Mouse (Mus musculus) frontal cortex, postnatal 10 days (tissue): ENCODE measurements around the gene Trpd52l3.

Experiments
- DNase-seq, 2 experiments: peaks; one replicate each; pipeline ENCODE4 v3.0.0; 2022; ENCODE audit warnings: low spot score in 2 of 2, mixed read lengths in 1 of 2

The Trpd52l3 gene

DNA sequence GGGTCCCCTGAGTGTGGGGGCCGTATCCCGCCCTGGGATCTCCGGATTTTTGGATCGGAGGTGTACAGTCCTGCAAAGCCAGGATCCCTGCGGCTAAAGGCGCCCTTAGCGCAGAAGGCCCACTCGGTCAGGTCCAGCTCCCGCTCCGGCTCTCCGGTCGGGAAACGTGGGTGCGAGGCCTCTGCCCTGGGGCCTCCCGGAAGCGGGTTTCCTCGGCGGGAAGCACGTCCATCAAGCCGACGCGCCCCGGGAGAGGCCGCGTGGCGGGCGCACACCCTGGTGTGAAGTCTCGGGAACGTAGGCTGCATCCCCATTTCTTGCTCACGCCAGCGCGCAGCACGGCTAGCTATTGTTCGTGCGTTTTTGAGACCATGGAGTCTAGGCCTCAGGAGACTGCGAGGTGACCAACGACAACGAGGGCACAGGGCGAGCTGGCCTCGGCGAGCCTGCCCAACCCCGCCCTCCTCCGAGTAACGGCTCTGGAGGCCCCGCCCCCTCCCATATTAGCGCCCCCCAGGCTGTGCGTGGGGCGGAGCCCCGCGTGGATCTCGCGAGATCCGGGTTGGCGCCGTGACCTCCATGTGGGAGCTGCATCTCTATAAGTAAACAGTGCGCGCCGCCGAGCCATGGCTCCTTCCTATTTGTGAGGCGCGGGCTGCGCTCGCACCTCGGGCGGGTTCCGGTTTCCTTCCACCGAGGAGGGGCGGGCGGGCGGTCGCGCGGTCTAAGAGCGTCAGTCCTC lies 26.5 kb downstream of the Trpd52l3 start, which contains the start of gene Uhrf2:
Gene Uhrf2 (plus strand): TSS at position 620 of the 742 bp plus-strand sequence.
- DNase-seq, result peak; percentile 92 to 95

DNA sequence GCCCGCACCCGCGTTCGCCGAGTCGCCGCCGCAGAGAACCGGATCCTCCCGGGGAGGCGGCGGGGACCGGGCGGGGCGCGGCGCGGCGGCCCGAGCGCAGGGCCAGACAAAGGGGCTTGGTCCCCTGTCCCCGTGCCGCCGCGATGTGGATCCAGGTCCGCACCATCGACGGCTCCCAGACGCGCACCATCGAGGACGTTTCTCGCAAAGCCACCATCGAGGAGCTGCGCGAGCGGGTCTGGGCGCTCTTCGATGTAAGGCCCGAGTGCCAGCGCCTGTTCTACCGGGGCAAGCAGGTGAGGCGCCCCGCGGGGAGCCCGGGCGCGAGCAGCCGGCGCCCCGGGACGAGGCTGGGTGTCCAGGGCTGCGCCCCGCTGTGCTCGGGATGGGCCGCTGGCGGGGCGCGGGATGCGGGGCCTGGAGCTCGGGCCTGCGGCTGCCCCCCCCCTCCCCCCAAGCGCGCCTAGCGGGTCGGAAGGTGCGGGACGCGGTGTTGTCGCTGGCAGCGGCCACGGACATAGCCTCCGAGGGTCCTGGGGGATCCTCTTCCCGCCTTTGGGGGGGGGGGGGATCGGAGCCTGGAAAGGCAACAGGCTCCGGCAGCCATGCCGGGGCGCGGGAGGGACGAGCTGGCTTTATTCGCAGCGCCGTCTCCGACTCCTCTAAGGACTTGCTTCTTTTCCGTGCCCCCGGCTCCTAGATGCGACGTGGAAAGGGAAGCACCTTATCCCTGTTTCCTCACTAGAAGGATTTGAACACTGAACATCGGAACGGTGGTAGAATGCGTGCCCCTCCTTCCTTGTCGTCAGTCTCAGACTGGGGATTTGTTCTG lies 27.3 kb downstream of the Trpd52l3 start:
- DNase-seq, result peak; percentile 10 to 18

DNA sequence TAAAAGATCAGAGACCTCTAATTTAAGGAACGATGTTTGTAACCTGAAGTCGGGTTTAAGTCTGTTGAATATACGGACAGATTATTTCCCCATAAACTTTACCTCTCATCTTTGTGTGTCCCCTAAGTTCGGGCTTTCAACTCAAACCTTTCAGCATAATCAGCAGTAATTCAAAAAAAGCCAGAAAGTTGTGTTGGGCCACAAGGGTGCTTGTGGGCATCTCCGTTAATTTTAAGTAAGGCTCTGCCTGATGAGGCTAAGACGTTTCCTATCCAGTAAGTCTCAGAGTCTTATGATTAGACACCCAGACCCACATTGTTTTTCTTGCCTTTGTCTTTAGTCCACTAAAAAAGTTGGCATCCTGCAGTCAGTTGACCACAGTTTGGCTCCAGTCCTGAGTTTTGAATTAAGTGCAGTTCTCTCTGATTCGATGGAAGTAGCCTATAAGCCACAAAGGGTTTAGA lies 27.9 kb downstream of the Trpd52l3 start:
- no peak for DNase-seq

DNA sequence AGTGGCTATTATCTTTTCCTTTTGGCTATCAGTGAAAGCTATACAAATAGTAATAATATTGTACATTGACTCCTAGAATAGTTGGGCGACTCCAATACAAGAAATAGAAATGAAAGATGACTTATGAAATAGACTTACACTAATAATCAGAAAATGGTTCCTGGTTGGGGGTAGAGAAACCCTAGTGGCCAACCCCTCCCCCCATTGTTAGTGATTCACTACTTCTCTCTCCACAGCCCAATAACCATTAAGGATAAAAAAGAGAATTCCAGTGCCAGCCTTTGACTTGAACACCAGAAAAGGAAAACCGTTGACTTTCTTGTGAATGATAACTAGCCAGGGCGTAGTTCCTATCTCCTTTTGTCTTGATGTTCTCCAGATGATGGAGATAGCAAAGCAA lies 28.6 kb downstream of the Trpd52l3 start:
- DNase-seq, result no peak

DNA sequence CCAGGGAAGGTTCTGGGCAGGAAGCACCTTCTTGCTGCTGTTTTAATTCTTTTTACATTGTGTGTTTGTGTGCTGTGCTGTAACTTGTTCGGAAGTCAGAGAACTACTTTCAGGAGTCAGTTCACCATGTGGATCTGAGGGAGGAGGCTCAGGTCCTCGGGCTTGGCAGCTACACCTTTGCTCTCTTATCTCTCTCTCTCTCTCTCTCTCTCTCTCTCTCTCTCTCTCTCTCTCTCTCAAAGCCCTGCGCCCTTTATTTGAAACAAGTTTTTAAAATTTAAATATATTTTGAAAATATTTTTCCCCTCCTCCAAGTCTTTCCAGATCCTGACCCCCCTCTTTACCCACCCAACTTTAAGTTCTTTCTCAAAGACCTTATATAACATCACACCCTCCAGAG lies 31.8 kb downstream of the Trpd52l3 start:
- no peak for DNase-seq

DNA sequence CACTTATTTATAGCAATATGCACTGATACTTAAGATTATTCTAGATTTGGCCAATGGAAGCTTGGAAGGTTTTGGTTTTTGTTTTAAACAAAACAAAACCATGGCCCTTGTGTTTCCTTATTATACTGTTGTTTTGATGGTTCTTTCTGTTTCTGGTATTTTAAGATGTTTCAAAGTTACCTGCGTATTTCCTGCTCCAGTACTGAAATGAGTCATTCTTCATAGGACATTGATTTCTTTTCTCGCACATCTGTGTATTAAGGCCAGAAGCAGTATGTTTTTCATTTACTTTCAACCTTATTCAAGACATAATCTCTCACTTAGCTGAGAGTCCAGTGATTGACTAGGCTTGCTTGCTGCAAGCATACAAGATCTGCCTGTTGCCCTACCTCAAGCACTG lies 40.1 kb downstream of the Trpd52l3 start:
- DNase-seq, result no peak

DNA sequence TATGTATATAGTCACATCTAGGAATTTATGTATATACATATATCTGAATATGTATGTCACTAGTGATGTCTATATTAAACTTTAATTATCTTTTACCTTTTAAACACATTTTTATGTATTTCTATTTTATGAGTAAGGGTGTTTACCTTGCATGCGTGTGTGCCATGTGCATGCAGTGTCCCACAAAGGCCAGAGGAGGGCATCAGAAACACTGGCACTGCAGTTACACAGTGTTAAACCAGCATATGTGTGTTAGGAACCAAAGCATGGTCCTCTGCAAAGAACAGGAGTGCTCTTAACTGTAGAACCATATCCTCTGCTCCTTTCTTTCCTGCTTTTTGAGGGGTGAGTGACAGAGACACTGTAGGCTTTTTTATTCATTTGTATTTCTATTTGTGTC lies 41.0 kb downstream of the Trpd52l3 start:
- no peak for DNase-seq

DNA sequence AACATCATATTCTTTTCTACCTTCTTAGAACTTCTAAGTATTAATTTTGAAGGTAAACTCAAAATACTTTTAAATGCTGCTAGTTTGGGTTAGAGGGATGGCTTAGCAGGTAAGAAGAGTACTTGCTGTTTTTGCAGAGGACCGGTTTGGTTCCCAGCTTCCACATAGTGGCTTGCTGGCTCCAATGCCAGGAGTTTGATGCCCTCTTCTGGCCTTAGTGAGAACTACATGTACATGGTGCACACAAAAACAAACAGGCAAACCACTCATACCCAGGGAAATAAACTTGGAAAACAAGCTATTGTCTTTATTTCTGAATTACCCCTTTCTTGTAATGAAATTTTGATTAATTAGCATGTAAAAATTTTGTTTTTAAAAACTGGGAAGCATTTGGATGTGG lies 42.3 kb downstream of the Trpd52l3 start:
- DNase-seq, result no peak

DNA sequence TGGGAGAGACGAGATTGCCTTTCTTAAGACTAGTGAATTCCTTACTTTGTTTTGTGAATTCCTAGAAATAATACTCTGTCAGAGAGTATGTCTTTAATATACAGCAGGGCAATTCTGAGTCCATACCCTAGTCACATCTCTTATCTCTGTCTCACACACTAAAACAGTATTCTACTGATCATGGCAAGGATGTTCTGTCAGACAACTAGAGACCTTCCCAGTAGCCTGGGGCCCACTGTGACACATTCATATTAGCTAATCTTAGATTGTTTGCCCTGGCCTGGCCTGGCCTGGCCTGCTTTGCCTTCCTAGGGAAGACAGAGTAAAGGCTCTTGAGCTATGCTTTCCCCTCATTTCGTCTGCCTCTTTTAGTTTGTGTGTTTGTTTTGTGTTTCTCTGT lies 47.0 kb downstream of the Trpd52l3 start:
- DNase-seq, result no peak

DNA sequence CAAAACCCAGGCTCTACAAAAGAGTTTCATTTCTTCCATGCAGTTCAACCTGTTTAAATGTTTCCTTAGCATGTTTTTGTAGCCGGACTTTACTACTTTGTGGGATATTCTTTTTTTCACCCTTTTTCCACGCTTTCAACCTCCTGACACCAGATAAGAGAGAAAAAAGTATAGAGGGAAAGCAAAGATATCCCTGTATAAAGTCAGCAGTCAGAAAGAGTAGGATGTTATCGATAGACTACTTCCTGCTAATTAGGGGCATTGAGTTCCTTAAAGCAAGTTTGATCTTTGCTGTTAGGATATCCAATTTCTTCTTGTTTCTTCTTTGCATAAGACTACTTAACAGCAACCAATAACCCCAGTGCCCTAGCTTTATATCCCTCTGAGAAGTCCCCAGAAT lies 47.9 kb downstream of the Trpd52l3 start:
- DNase-seq, result no peak

DNA sequence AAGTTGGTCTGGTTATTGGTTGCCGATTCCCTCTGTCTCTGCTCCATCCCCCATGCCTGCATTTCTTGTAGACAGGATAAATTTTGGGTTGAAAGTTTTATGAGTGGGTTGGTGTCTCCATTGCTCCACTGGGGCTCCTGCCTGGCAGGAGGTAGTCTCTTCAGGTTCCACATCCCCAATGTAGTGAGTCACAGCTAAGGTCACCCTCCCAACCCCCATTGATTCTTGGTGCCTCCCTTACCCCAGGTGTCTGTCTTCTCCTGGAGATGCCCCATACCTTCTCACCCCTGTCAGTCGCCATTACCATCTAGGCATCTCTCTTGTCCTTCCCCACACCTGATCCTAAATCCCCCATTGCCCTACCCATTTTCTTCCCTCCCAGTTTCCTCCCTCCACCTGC lies 50.6 kb downstream of the Trpd52l3 start:
- no peak for DNase-seq
